Mouse (Mus musculus) embryonic facial prominence, embryonic 13.5 days (tissue): ENCODE measurements around the gene Ccs. TPM values are rescaled to one million over a fixed set of nuclear protein-coding genes. Genes with fewer than 3 reads are reported as not detected.

Experiments used
- polyA plus RNA-seq: library from polyadenylated mRNA; unstranded; fragments of >200 nt; fragmentation: Nextera tagmentation; extraction: Ambion mirVana; gene quantifications from 2 replicates; pipeline ENCODE4 v1.2.1, GENCODE M21; 2015

The Ccs gene
- polyA plus RNA-seq, 1 experiment from 2014 or later = 60.9 TPM

Other genes starting within 250 kb of the Ccs start
- 8.7 and 9.9 TPM in 2 replicates for gene Lrfn4, start 223.7 kb downstream of the Ccs start, polyA plus RNA-seq
- gene Rce1, start 213.7 kb downstream of the Ccs start, polyA plus RNA-seq = 62.5 and 66.6 TPM in 2 replicates
- 5.2 and 8.0 TPM in 2 replicates for gene Gm960, start 140.7 kb downstream of the Ccs start, polyA plus RNA-seq
- 2.6 and 2.9 TPM in 2 replicates for gene Sptbn2, start 128.2 kb downstream of the Ccs start, polyA plus RNA-seq
- gene Rbm4b, start 82.8 kb downstream of the Ccs start, polyA plus RNA-seq = 107 and 114 TPM in 2 replicates
- gene Rbm4, start 45.4 kb downstream of the Ccs start, polyA plus RNA-seq = 82.5 and 98.2 TPM in 2 replicates
- gene Gm21992, start 27.7 kb downstream of the Ccs start, polyA plus RNA-seq = 42.5 and 51.4 TPM in 2 replicates
- gene Rbm14, start 27.7 kb downstream of the Ccs start, polyA plus RNA-seq = 84.7 and 87.6 TPM in 2 replicates
- 0.06 and 0.26 TPM in 2 replicates for gene Ccdc87, start within 50 bp of the Ccs start, polyA plus RNA-seq
- gene Ctsf, start 15.8 kb upstream of the Ccs start, polyA plus RNA-seq = 40.4 and 45.8 TPM in 2 replicates
- gene Actn3, start 38.6 kb upstream of the Ccs start, polyA plus RNA-seq = 5.1 and 6.3 TPM in 2 replicates
- gene Zdhhc24, start 39.3 kb upstream of the Ccs start, polyA plus RNA-seq = 10.4 and 11.1 TPM in 2 replicates
- gene Bbs1, start 67.3 kb upstream of the Ccs start, polyA plus RNA-seq = 4.1 and 5.6 TPM in 2 replicates
- 110 and 121 TPM in 2 replicates for gene Dpp3, start 89.0 kb upstream of the Ccs start, polyA plus RNA-seq
- gene Peli3, start 103.8 kb upstream of the Ccs start, polyA plus RNA-seq = 4.2 and 6.1 TPM in 2 replicates
- 117 and 118 TPM in 2 replicates for gene Mrpl11, start 122.8 kb upstream of the Ccs start, polyA plus RNA-seq
- gene Npas4, start 151.0 kb upstream of the Ccs start, polyA plus RNA-seq = not detected in 2 replicates
- 4.3 and 5.8 TPM in 2 replicates for gene Slc29a2, start 184.5 kb upstream of the Ccs start, polyA plus RNA-seq
- 47.1 and 49.5 TPM in 2 replicates for gene B4gat1, start 199.5 kb upstream of the Ccs start, polyA plus RNA-seq
- 2.3 and 3.5 TPM in 2 replicates for gene AC124502.3, start 199.6 kb upstream of the Ccs start, polyA plus RNA-seq
- 40.6 and 42.9 TPM in 2 replicates for gene Brms1, start 202.0 kb upstream of the Ccs start, polyA plus RNA-seq
- 0.99 and 1.5 TPM in 2 replicates for gene Rin1, start 211.1 kb upstream of the Ccs start, polyA plus RNA-seq
- 89.1 and 90.6 TPM in 2 replicates for gene Cd248, start 228.7 kb upstream of the Ccs start, polyA plus RNA-seq
- 2.6 and 4.6 TPM in 2 replicates for gene Tmem151a, start 246.2 kb upstream of the Ccs start, polyA plus RNA-seq
- gene Yif1a, start 249.2 kb upstream of the Ccs start, polyA plus RNA-seq = 72.4 and 87.2 TPM in 2 replicates